Mouse (Mus musculus): ENCODE measurements around the gene Dynlt3. TPM values are rescaled to one million over a fixed set of nuclear protein-coding genes. Genes with fewer than 3 reads are reported as not detected.
"Not testable (repeated sequence)": the region's sequence is repeated elsewhere in the genome, so short reads cannot be mapped to it uniquely, and the experiment has no call there.

The Dynlt3 gene
- polyA plus RNA-seq (2015; fragmentation: Nextera tagmentation; extraction: Ambion mirVana) = 84.6 and 91.8 TPM in 2 replicates

- no peaks in the 10 kb centered on the region for H3K9me3 ChIP-seq (replicated peaks; ENCODE audit: low read length)
- H3K9ac ChIP-seq (ENCODE audit: low read depth, low read length) = peak within 1 kb of the TSS; percentile 60
- peak; percentile 100 for ATAC-seq (replicated peaks; ENCODE audit: low FRiP score, low read depth)
- H3K4me2 ChIP-seq (ENCODE audit: low read length) = peak within 1 kb of the TSS; percentile 54
- peak within 1 kb of the TSS; percentile 47 for H3K4me3 ChIP-seq (replicated peaks; ENCODE audit: low read depth, low read length)
- no peaks in the 10 kb centered on the region for H3K27me3 ChIP-seq (ENCODE audit: insufficient read depth, low read length)
- no peaks in the 10 kb centered on the region for H3K36me3 ChIP-seq (ENCODE audit: insufficient read depth, low read length)
- H3K4me1 ChIP-seq (replicated peaks; ENCODE audit: insufficient read depth, low read length) = no peaks in the 10 kb centered on the region
- peak within 1 kb of the TSS; percentile 81 for H3K27ac ChIP-seq
- peak; percentile 89 for DNase-seq (ENCODE audit: low spot score)
- no peak for TF ChIP-seq CTCF (IDR thresholded peaks at IDR 0.05; ENCODE audit: low read depth)
- WGBS = 16% methylated on average over 30 of the region's 30 CpGs
Measured at GRCm38 (mm10) chrX:9662391-9663111, at the start of gene Dynlt3. Gene Dynlt3 (minus strand): TSS chrX:9663003.

- H3K4me2 ChIP-seq (ENCODE audit: low read length) = no peak overlapping the region
- no peak for TF ChIP-seq CTCF (IDR thresholded peaks at IDR 0.05; ENCODE audit: low read depth)
- WGBS = 90% methylated on average over 3 of the region's 3 CpGs
Measured at GRCm38 (mm10) chrX:9699815-9700214, 37.0 kb upstream of the Dynlt3 start.

GRCm38 (mm10) chrX:9695997-9696396 is 33.2 kb upstream of the Dynlt3 start:
- 80% methylated on average over 6 of the region's 6 CpGs for WGBS
- no peak for TF ChIP-seq CTCF (IDR thresholded peaks at IDR 0.05; ENCODE audit: low read depth)
- Histone ChIP-seq H3K4me2 (ENCODE audit: low read length) (no peak overlapping the region), H3K27ac (no peak overlapping the region), H3K9ac (ENCODE audit: low read depth, low read length) (no peak overlapping the region), H3K4me3 (replicated peaks; ENCODE audit: low read depth, low read length) (no peak overlapping the region), H3K36me3 (ENCODE audit: insufficient read depth, low read length) (no peaks in the 10 kb centered on the region), H3K4me1 (replicated peaks; ENCODE audit: insufficient read depth, low read length) (no peaks in the 10 kb centered on the region), H3K27me3 (ENCODE audit: insufficient read depth, low read length) (no peaks in the 10 kb centered on the region), H3K9me3 (replicated peaks; ENCODE audit: low read length) (no peaks in the 10 kb centered on the region)
- no peak for ATAC-seq (replicated peaks; ENCODE audit: low FRiP score, low read depth)
- DNase-seq (ENCODE audit: low spot score) = no peak

More at GRCm38 (mm10) chrX:9699815-9700214, 37.0 kb upstream of the Dynlt3 start:
- no peak overlapping the region for H3K9ac ChIP-seq (ENCODE audit: low read depth, low read length)
- no peak for DNase-seq (ENCODE audit: low spot score)
- no peaks in the 10 kb centered on the region for H3K9me3 ChIP-seq (replicated peaks; ENCODE audit: low read length)
- H3K27ac ChIP-seq = no peak overlapping the region
- no peaks in the 10 kb centered on the region for H3K4me1 ChIP-seq (replicated peaks; ENCODE audit: insufficient read depth, low read length)
- H3K27me3 ChIP-seq (ENCODE audit: insufficient read depth, low read length) = no peaks in the 10 kb centered on the region
- H3K4me3 ChIP-seq (replicated peaks; ENCODE audit: low read depth, low read length) = no peak overlapping the region
- no peak for ATAC-seq (replicated peaks; ENCODE audit: low FRiP score, low read depth)
- H3K36me3 ChIP-seq (ENCODE audit: insufficient read depth, low read length) = no peaks in the 10 kb centered on the region

GRCm38 (mm10) chrX:9672040-9672439 is 9.2 kb upstream of the Dynlt3 start:
- DNase-seq (ENCODE audit: low spot score) (peak; percentile 16), ATAC-seq (replicated peaks; ENCODE audit: low FRiP score, low read depth) (no peak)
- no peak overlapping the region for H3K4me2 ChIP-seq (ENCODE audit: low read length)
- WGBS = 32% methylated on average over 1 of the region's 1 CpGs
- no peak overlapping the region for H3K4me3 ChIP-seq (replicated peaks; ENCODE audit: low read depth, low read length)
- no peak overlapping the region for H3K27ac ChIP-seq
- no peaks in the 10 kb centered on the region for H3K4me1 ChIP-seq (replicated peaks; ENCODE audit: insufficient read depth, low read length)
- TF ChIP-seq CTCF (IDR thresholded peaks at IDR 0.05; ENCODE audit: low read depth) = no peak
- no peaks in the 10 kb centered on the region for H3K27me3 ChIP-seq (ENCODE audit: insufficient read depth, low read length)
- no peak overlapping the region for H3K9ac ChIP-seq (ENCODE audit: low read depth, low read length)
- no peaks in the 10 kb centered on the region for H3K9me3 ChIP-seq (replicated peaks; ENCODE audit: low read length)
- H3K36me3 ChIP-seq (ENCODE audit: insufficient read depth, low read length) = no peaks in the 10 kb centered on the region

- H3K9me3 ChIP-seq (replicated peaks; ENCODE audit: low read length) = no peaks in the 10 kb centered on the region
- DNase-seq (ENCODE audit: low spot score) (no peak), ATAC-seq (replicated peaks; ENCODE audit: low FRiP score, low read depth) (no peak)
- H3K36me3 ChIP-seq (ENCODE audit: insufficient read depth, low read length) = no peaks in the 10 kb centered on the region
- H3K4me1 ChIP-seq (replicated peaks; ENCODE audit: insufficient read depth, low read length) = no peaks in the 10 kb centered on the region
- no peak overlapping the region for H3K9ac ChIP-seq (ENCODE audit: low read depth, low read length)
- WGBS = 98% methylated on average over 3 of the region's 3 CpGs
- no peak overlapping the region for H3K4me2 ChIP-seq (ENCODE audit: low read length)
- H3K4me3 ChIP-seq (replicated peaks; ENCODE audit: low read depth, low read length) = no peak overlapping the region
- TF ChIP-seq CTCF (IDR thresholded peaks at IDR 0.05; ENCODE audit: low read depth) = no peak
- no peak overlapping the region for H3K27ac ChIP-seq
- no peaks in the 10 kb centered on the region for H3K27me3 ChIP-seq (ENCODE audit: insufficient read depth, low read length)
Measured at GRCm38 (mm10) chrX:9671418-9671817, 8.6 kb upstream of the Dynlt3 start.

GRCm38 (mm10) chrX:9652806-9653205 is 10.0 kb downstream of the Dynlt3 start:
- H3K9me3 ChIP-seq (replicated peaks; ENCODE audit: low read length) = no peaks in the 10 kb centered on the region
- no peak overlapping the region for H3K27ac ChIP-seq
- H3K27me3 ChIP-seq (ENCODE audit: insufficient read depth, low read length) = no peaks in the 10 kb centered on the region
- WGBS = 54% methylated on average over 3 of the region's 3 CpGs
- no peak overlapping the region for H3K9ac ChIP-seq (ENCODE audit: low read depth, low read length)
- H3K4me3 ChIP-seq (replicated peaks; ENCODE audit: low read depth, low read length) = no peak overlapping the region
- H3K4me1 ChIP-seq (replicated peaks; ENCODE audit: insufficient read depth, low read length) = no peaks in the 10 kb centered on the region
- no peak; the same call in 1 of the 2 replicates for ATAC-seq (replicated peaks; ENCODE audit: low FRiP score, low read depth)
- no peak overlapping the region for H3K4me2 ChIP-seq (ENCODE audit: low read length)
- H3K36me3 ChIP-seq (ENCODE audit: insufficient read depth, low read length) = no peaks in the 10 kb centered on the region
- DNase-seq (ENCODE audit: low spot score) = no peak
- TF ChIP-seq CTCF (IDR thresholded peaks at IDR 0.05; ENCODE audit: low read depth) = no peak

GRCm38 (mm10) chrX:9640594-9640993 is 22.2 kb downstream of the Dynlt3 start:
- H3K27me3 ChIP-seq (ENCODE audit: insufficient read depth, low read length); ATAC-seq (replicated peaks; ENCODE audit: low FRiP score, low read depth); DNase-seq (ENCODE audit: low spot score); H3K4me3 ChIP-seq (replicated peaks; ENCODE audit: low read depth, low read length); H3K4me2 ChIP-seq (ENCODE audit: low read length); H3K9me3 ChIP-seq (replicated peaks; ENCODE audit: low read length); H3K27ac ChIP-seq; H3K4me1 ChIP-seq (replicated peaks; ENCODE audit: insufficient read depth, low read length); H3K36me3 ChIP-seq (ENCODE audit: insufficient read depth, low read length); H3K9ac ChIP-seq (ENCODE audit: low read depth, low read length): not testable (repeated sequence)
- 74% methylated on average over 5 of the region's 5 CpGs for WGBS

All from kidney, postnatal 0 days (tissue).